Mouse (Mus musculus) stomach, postnatal 0 days (tissue): ENCODE data around the gene Glp2r. TPM values are rescaled to one million over a fixed set of nuclear protein-coding genes. Genes with fewer than 3 reads are reported as not detected.

ENCODE experiments used
- ATAC-seq: fragments of 200-750 bp; cut with Nextera tagmentation; 2 replicates; pipeline ENCODE4 v1.8.0; 2017; ENCODE audit not compliant: low FRiP score, low TSS enrichment
- DNase-seq: peaks from one replicate; pipeline ENCODE4 v3.0.0-alpha.2; 2016; ENCODE audit warnings: low spot score
- H3K27ac ChIP-seq: fragments of 300-500 bp; sonication (generic); replicated peaks from 2 replicates; pipeline ENCODE4 v1.5.1; 2014; ENCODE audit warnings: mild to moderate bottlenecking, control low read depth
- H3K27me3 ChIP-seq: fragments of 300-500 bp; sonication (generic); 2 replicates; pipeline ENCODE4 v1.6.1; 2014; ENCODE audit warnings: low read length; ENCODE audit not compliant: control insufficient read depth, insufficient read depth
- H3K36me3 ChIP-seq: fragments of 300-500 bp; sonication (generic); 2 replicates; pipeline ENCODE4 v1.6.1; 2014; ENCODE audit warnings: low read length, mixed read lengths; ENCODE audit not compliant: control insufficient read depth, insufficient read depth
- H3K4me1 ChIP-seq: fragments of 300-500 bp; sonication (generic); replicated peaks from 2 replicates; pipeline ENCODE4 v1.6.1; 2014; ENCODE audit warnings: antibody characterized with exemption; ENCODE audit not compliant: control insufficient read depth, insufficient read depth
- H3K4me2 ChIP-seq: fragments of 300-500 bp; sonication (generic); replicated peaks from 2 replicates; pipeline ENCODE4 v1.6.1; 2014; ENCODE audit warnings: low read depth, mild to moderate bottlenecking, control low read depth, moderate library complexity
- H3K4me3 ChIP-seq: fragments of 300-500 bp; sonication (generic); 2 replicates; pipeline ENCODE4 v1.5.1; 2014; ENCODE audit warnings: low read depth, low read length, control low read depth
- H3K9ac ChIP-seq: fragments of 300-500 bp; sonication (generic); 2 replicates; pipeline ENCODE4 v1.6.1; 2014; ENCODE audit warnings: mild to moderate bottlenecking, low read length, control low read depth, mixed read lengths
- H3K9me3 ChIP-seq: fragments of 300-500 bp; sonication (generic); 2 replicates; pipeline ENCODE4 v1.6.1; 2016; ENCODE audit warnings: low read length; ENCODE audit not compliant: control insufficient read depth
- CTCF ChIP-seq: IDR thresholded peaks from 2 replicates; pipeline ENCODE4 v1.5.1; 2016; ENCODE audit warnings: antibody characterized with exemption, low read depth, mild to moderate bottlenecking, moderate library complexity
- EP300 ChIP-seq: optimal IDR thresholded peaks from 2 replicates; pipeline ENCODE3; 2016; ENCODE audit warnings: antibody characterized with exemption
- WGBS: fragments of 180-500 bp; shearing (Covaris S2); extraction: QIAGEN DNeasy Blood & Tissue Kit; methylation state at CpG from one replicate; pipeline ENCODE4 v1.1.7; 2014; 5-methylcytosine and 5-hydroxymethylcytosine counted together
- polyA plus RNA-seq: library from polyadenylated mRNA; unstranded; fragments of >200 nt; fragmentation: Nextera tagmentation; extraction: Ambion mirVana; gene quantifications from 2 replicates; pipeline ENCODE4 v1.2.1, GENCODE M21; 2015

Gene Glp2r
- 0.50 and 0.56 TPM in 2 replicates for polyA plus RNA-seq

GRCm38 (mm10) chr11:67771053-67771452 is at the start of gene Glp2r:
Gene Glp2r, minus strand, starts transcription at chr11:67771153.
- DNase-seq (no peak), ATAC-seq (no peak)
- no peaks in the 10 kb centered on the region for H3K4me1 ChIP-seq
- H3K27me3 ChIP-seq: no peaks in the 10 kb centered on the region
- H3K4me2 ChIP-seq: no peak within 1 kb of the TSS
- no peaks in the 10 kb centered on the region for H3K9me3 ChIP-seq
- 71% methylated on average over 14 of the region's 14 CpGs for WGBS
- H3K36me3 ChIP-seq: no peaks in the 10 kb centered on the region
- no peak within 1 kb of the TSS for H3K27ac ChIP-seq
- H3K4me3 ChIP-seq: no peak within 1 kb of the TSS
- H3K9ac ChIP-seq: no peak within 1 kb of the TSS
- TF ChIP-seq CTCF (no peak), EP300 (no peak)

- Histone ChIP-seq H3K36me3 (no peaks in the 10 kb centered on the region), H3K27me3 (no peaks in the 10 kb centered on the region), H3K9ac (no peak overlapping the region), H3K4me3 (no peak overlapping the region), H3K4me2 (no peak overlapping the region), H3K9me3 (no peaks in the 10 kb centered on the region), H3K4me1 (no peaks in the 10 kb centered on the region), H3K27ac (no peak overlapping the region)
- 30% methylated on average over 4 of the region's 4 CpGs for WGBS
- DNase-seq: peak; percentile 78
- ATAC-seq: 0 out of 2 replicates have a peak, but pooled peaks have one; percentile 10
- TF ChIP-seq EP300 (no peak), CTCF (peak; percentile 83)
These were observed 49.3 kb upstream of the Glp2r start for GRCm38 (mm10) chr11:67820221-67820620.

DNA sequence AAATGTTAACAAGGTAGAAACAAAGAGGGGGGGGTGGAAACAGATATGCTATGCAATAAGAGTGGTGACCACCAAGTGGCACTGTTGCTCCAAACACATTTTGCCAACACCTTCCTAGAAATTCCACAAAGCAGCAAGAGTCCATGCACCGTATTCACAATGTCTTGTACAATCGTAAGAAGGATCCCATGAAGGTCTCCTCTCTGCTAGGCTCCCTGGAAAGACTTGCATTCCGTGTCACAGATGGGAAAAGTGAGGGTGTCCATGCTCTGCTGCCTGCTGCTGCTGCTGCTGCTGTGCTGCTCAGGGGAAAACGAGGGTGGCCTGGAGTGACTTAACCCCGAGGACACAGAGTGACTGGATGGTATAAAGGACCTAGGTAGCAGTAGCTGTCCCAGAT is 48.7 kb upstream of the Glp2r start:
- no peaks in the 10 kb centered on the region for H3K9me3 ChIP-seq
- H3K9ac ChIP-seq: no peak overlapping the region
- WGBS: 11% methylated on average over 5 of the region's 5 CpGs
- no peaks in the 10 kb centered on the region for H3K4me1 ChIP-seq
- H3K27me3 ChIP-seq: no peaks in the 10 kb centered on the region
- no peak overlapping the region for H3K27ac ChIP-seq
- 0 out of 2 replicates have a peak, but pooled peaks have one; percentile 35 for ATAC-seq
- peak overlapping the region; percentile 35; the same call in 1 of the 2 replicates for H3K4me2 ChIP-seq
- TF ChIP-seq CTCF: peak; percentile 88
- TF ChIP-seq EP300: no peak
- H3K36me3 ChIP-seq: no peaks in the 10 kb centered on the region
- DNase-seq: peak; percentile 63
- no peak overlapping the region for H3K4me3 ChIP-seq

DNA sequence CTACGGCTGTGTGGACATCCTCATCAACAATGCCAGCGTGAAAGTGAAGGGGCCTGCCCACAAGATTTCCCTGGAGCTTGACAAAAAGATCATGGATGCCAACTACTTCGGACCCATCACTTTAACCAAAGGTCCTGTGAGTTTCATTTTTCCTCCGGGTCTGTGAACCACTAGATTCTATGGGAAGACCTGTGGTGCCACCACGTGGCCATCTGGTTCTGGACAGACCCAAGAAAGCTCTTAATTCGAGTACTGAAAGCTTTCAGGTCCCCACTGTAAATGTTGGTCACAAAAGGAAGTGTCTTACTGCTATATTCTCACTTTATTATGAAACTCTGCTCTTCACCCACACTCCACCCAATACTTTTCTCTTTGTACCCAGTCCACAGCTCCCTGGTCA is 40.6 kb upstream of the Glp2r start:
- no peak overlapping the region for H3K4me3 ChIP-seq
- no peak for DNase-seq
- 79% methylated on average over 6 of the region's 6 CpGs for WGBS
- no peaks in the 10 kb centered on the region for H3K27me3 ChIP-seq
- H3K27ac ChIP-seq: no peak overlapping the region
- H3K9ac ChIP-seq: no peak overlapping the region
- H3K4me2 ChIP-seq: no peak overlapping the region
- TF ChIP-seq EP300 (no peak), CTCF (peak; percentile 64)
- no peaks in the 10 kb centered on the region for H3K9me3 ChIP-seq
- no peak for ATAC-seq
- no peaks in the 10 kb centered on the region for H3K36me3 ChIP-seq
- no peaks in the 10 kb centered on the region for H3K4me1 ChIP-seq

DNA sequence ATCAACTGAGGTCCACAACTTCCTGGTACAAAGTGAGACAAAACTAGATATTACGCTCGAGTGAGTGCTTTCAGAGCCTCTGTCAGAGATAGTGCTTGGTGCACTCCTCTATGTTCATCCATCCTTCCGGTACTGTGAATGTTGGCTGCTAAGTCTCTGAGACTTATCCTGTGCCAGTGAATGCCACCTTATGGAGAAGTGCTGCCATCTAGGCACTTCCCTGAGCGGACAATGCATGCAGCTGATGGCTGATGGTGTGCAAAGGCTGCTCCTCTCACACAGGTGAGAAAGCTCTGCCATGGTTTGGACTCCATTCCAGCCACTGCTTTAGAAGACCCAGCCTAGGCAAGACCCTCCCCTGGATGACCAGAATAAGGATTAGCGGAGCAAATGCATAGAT is 37.1 kb upstream of the Glp2r start:
- no peak overlapping the region for H3K9ac ChIP-seq
- H3K9me3 ChIP-seq: no peaks in the 10 kb centered on the region
- H3K4me2 ChIP-seq: no peak overlapping the region
- H3K36me3 ChIP-seq: no peaks in the 10 kb centered on the region
- no peak overlapping the region for H3K4me3 ChIP-seq
- TF ChIP-seq CTCF: peak; percentile 46
- no peak for TF ChIP-seq EP300
- no peak for ATAC-seq
- no peaks in the 10 kb centered on the region for H3K27me3 ChIP-seq
- H3K27ac ChIP-seq: no peak overlapping the region
- 76% methylated on average over 5 of the region's 5 CpGs for WGBS
- no peak for DNase-seq
- H3K4me1 ChIP-seq: no peaks in the 10 kb centered on the region

DNA sequence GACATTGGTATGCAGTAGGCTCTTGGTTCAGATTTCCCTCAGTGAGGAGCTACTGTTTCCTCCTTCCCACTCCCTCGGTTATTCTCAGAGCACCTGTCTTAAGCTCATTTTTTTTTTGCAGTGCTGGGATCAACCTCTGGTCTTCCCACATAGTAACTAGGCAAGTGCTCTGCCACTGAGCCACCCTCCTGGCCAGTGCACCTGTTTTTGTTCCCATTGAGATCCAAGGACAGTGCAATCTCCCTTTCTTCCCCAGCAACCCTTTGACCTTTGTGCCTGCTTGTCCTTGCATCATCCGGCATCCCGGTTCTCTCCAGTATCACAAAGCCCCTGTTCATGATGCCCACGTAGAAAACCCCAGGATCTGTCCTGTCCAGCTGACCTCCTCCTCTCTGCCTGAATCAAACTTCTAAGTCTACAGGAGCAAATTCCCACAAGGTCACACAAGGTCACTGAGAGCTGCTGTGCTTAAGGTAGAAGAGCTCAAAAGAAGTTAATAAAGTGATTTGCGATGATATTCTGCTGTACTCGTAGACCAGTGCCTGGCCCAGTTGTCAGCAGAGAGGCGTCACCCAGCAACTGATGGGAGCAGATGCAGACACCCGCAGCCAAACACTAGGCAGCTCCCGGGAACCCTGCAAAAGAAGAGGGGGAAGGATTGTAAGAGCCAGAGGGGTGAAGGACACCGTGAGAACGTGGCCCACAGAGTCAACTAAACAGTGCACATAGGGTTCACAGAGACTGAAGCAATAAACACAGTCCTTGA is 36.1 kb upstream of the Glp2r start:
- DNase-seq (no peak), ATAC-seq (no peak)
- TF ChIP-seq CTCF: no peak
- TF ChIP-seq EP300: no peak
- Histone ChIP-seq H3K36me3 (no peaks in the 10 kb centered on the region), H3K27ac (no peak overlapping the region), H3K4me3 (no peak overlapping the region), H3K27me3 (no peaks in the 10 kb centered on the region), H3K4me2 (no peak overlapping the region), H3K9me3 (no peaks in the 10 kb centered on the region), H3K4me1 (no peaks in the 10 kb centered on the region), H3K9ac (no peak overlapping the region)
- 71% methylated on average over 11 of the region's 11 CpGs for WGBS
